Mouse (Mus musculus) ES-E14 (cell line): Measurements from ENCODE around the gene Vps50.

ENCODE experiments used
- ZC3H11A ChIP-seq: IDR thresholded peaks from 2 replicates; pipeline ENCODE4 v1.6.1; 2012; ENCODE audit warnings: low read depth, mild to moderate bottlenecking, inconsistent platforms, low read length, borderline replicate concordance
- ZNF384 ChIP-seq: IDR thresholded peaks from 2 replicates; pipeline ENCODE4 v1.6.1; 2012; ENCODE audit warnings: low read depth, low read length, inconsistent platforms

GRCm38 (mm10) chr6:3585402-3585801 is 87.2 kb downstream of the Vps50 start:
- TF ChIP-seq ZNF384 (no peak), ZC3H11A (no peak)
